Mouse (Mus musculus) thymus, adult 2 months (tissue): ENCODE measurements around the gene AY358078. TPM values are rescaled to one million over a fixed set of nuclear protein-coding genes. Genes with fewer than 3 reads are reported as not detected.

Experiments
- DNase-seq: peaks from one replicate; pipeline ENCODE4 v3.0.0; 2021
- H3K27ac ChIP-seq: fragments of 200-500 bp; 2 replicates; pipeline ENCODE4 v1.5.1; 2012; ENCODE audit warnings: low read length, control low read depth; ENCODE audit not compliant: control insufficient read depth, insufficient read depth
- H3K27me3 ChIP-seq: fragments of 200-500 bp; 2 replicates; pipeline ENCODE4 v1.6.1; 2012; ENCODE audit warnings: mild to moderate bottlenecking, low read length, moderate library complexity, mixed read lengths; ENCODE audit not compliant: control insufficient read depth, insufficient read depth
- H3K36me3 ChIP-seq: fragments of 200-500 bp; 2 replicates; pipeline ENCODE4 v1.6.1; 2012; ENCODE audit warnings: mild to moderate bottlenecking, low read length, moderate library complexity; ENCODE audit not compliant: control insufficient read depth, insufficient read depth
- H3K4me1 ChIP-seq: fragments of 200-500 bp; replicated peaks from 2 replicates; pipeline ENCODE4 v1.6.1; 2012; ENCODE audit warnings: low read length; ENCODE audit not compliant: control insufficient read depth, insufficient read depth
- H3K4me3 ChIP-seq: fragments of 200-500 bp; 2 replicates; pipeline ENCODE4 v1.5.1; 2012; ENCODE audit warnings: mild to moderate bottlenecking, low read length, control low read depth, moderate library complexity; ENCODE audit not compliant: control insufficient read depth, insufficient read depth
- CTCF ChIP-seq: fragments of 200-500 bp; IDR thresholded peaks from 2 replicates; pipeline ENCODE4 v1.5.1; 2012; ENCODE audit warnings: mild to moderate bottlenecking, control low read depth, low read length, moderate library complexity, borderline replicate concordance; ENCODE audit not compliant: control insufficient read depth, poor library complexity, insufficient read depth; ENCODE audit errors: extremely low read depth
- POLR2A ChIP-seq: fragments of 200-500 bp; IDR thresholded peaks from 2 replicates; pipeline ENCODE4 v1.6.1; 2012; ENCODE audit warnings: mild to moderate bottlenecking, low read length, control low read depth, moderate library complexity; ENCODE audit not compliant: control insufficient read depth, poor library complexity, insufficient read depth; ENCODE audit errors: extremely low read depth
- WGBS: fragments of 180-500 bp; shearing (Covaris S2); methylation state at CpG from one replicate; pipeline ENCODE4 v1.1.7; 2018; 5-methylcytosine and 5-hydroxymethylcytosine counted together
- polyA plus RNA-seq: library from polyadenylated mRNA; depleted of rRNA; stranded (reverse); fragments of >200 nt; gene quantifications from 2 replicates; pipeline ENCODE4 v1.2.3, GENCODE M21; 2012; rRNA removed

AY358078 gene
- polyA plus RNA-seq, 1 experiment: not detected

DNA sequence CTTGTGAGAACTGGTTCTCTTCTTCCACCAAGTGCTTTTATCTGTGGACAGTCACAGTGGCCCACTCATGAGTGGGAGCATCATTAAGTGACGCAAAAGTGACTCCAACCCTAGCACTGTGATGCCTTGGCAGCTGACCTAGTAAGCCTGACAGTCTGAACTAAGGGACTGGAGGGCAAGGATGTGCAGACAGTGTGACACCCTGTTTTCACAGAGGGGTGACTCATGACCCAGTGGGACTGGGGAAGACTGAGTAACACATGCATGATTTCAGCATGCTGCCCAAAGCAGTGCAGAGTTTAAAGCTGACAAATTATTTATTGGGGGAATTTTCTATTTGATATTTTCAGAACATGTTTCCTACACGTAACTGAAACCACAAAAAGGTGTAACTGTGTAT, 70.9 kb downstream of the AY358078 start:
- 71% methylated on average over 2 of the region's 2 CpGs for WGBS
- no peaks in the 10 kb centered on the region for H3K27me3 ChIP-seq
- H3K4me3 ChIP-seq: no peak overlapping the region
- no peak for DNase-seq
- TF ChIP-seq POLR2A (no peak), CTCF (no peak)
- no peaks in the 10 kb centered on the region for H3K4me1 ChIP-seq
- H3K27ac ChIP-seq: no peak overlapping the region
- no peaks in the 10 kb centered on the region for H3K36me3 ChIP-seq

- no peak for DNase-seq
These were observed 71.9 kb downstream of the AY358078 start for GRCm38 (mm10) chr14:51871741-51872140.

More at GRCm38 (mm10) chr14:51871741-51872140, 71.9 kb downstream of the AY358078 start:
- 84% methylated on average over 9 of the region's 9 CpGs for WGBS
- Histone ChIP-seq H3K4me3 (no peak overlapping the region), H3K27ac (no peak overlapping the region), H3K27me3 (no peaks in the 10 kb centered on the region), H3K4me1 (no peaks in the 10 kb centered on the region), H3K36me3 (no peaks in the 10 kb centered on the region)
- TF ChIP-seq CTCF (no peak), POLR2A (no peak)

Other genes starting within 250 kb of the AY358078 start
- not detected in 2 replicates for gene Gm5622, start 247.3 kb upstream of the AY358078 start, polyA plus RNA-seq
- gene Gm17175, start 226.0 kb upstream of the AY358078 start, polyA plus RNA-seq: not detected in 2 replicates
- not detected in 2 replicates for gene Gm17174, start 207.9 kb upstream of the AY358078 start, polyA plus RNA-seq
- gene Gm17078, start 188.7 kb upstream of the AY358078 start, polyA plus RNA-seq: not detected in 2 replicates
- gene Gm4181, start 164.4 kb upstream of the AY358078 start, polyA plus RNA-seq: not detected in 2 replicates
- not detected in 2 replicates for gene Gm17079, start 104.6 kb upstream of the AY358078 start, polyA plus RNA-seq
- gene Gm5800, start 82.9 kb upstream of the AY358078 start, polyA plus RNA-seq: not detected in 2 replicates
- 1.0 and 2.1 TPM in 2 replicates for gene Ang4, start 26.5 kb upstream of the AY358078 start, polyA plus RNA-seq
- gene Ear6, start 53.7 kb downstream of the AY358078 start, polyA plus RNA-seq: 0.82 and 1.8 TPM in 2 replicates
- gene Mettl17, start 84.8 kb downstream of the AY358078 start, polyA plus RNA-seq: 50.4 and 56.7 TPM in 2 replicates
- 0.84 and 1.5 TPM in 2 replicates for gene Slc39a2, start 92.8 kb downstream of the AY358078 start, polyA plus RNA-seq
- 85.1 and 178 TPM in 2 replicates for gene Ndrg2, start 114.1 kb downstream of the AY358078 start, polyA plus RNA-seq
- not detected in 2 replicates for gene Tppp2, start 118.4 kb downstream of the AY358078 start, polyA plus RNA-seq
- gene Rnase13, start 122.7 kb downstream of the AY358078 start, polyA plus RNA-seq: not detected in 2 replicates
- gene Arhgef40, start 184.7 kb downstream of the AY358078 start, polyA plus RNA-seq: 55.2 and 62.3 TPM in 2 replicates
- 2.9 TPM in 2 replicates for gene Tmem253, start 215.6 kb downstream of the AY358078 start, polyA plus RNA-seq
- 253 and 269 TPM in 2 replicates for gene Zfp219, start 220.7 kb downstream of the AY358078 start, polyA plus RNA-seq
- gene Olfr221, start 242.4 kb downstream of the AY358078 start, polyA plus RNA-seq: not detected in 2 replicates